Mouse (Mus musculus) midbrain, embryonic 11.5 days (tissue): ENCODE results near the gene Gm13278. TPM values are rescaled to one million over a fixed set of nuclear protein-coding genes. Genes with fewer than 3 reads are reported as not detected.
"Not testable (repeated sequence)": the region's sequence is repeated elsewhere in the genome, so short reads cannot be mapped to it uniquely, and the experiment has no call there.

ENCODE experiments used
- ATAC-seq: fragments of 200-750 bp; cut with Nextera tagmentation; 2 replicates; pipeline ENCODE4 v1.8.0; 2017; ENCODE audit warnings: moderate TSS enrichment, moderate library complexity; ENCODE audit not compliant: low FRiP score
- DNase-seq: peaks from one replicate; pipeline ENCODE4 v3.0.0; 2015; ENCODE audit warnings: low spot score; ENCODE audit errors: missing footprints
- H3K27ac ChIP-seq: fragments of 300-500 bp; sonication (generic); 2 replicates; pipeline ENCODE4 v1.5.1; 2014; ENCODE audit warnings: low read depth, low read length
- H3K27me3 ChIP-seq: fragments of 300-500 bp; sonication (generic); 2 replicates; pipeline ENCODE4 v1.6.1; 2014; ENCODE audit warnings: mild to moderate bottlenecking, low read length, moderate library complexity, mixed read lengths; ENCODE audit not compliant: control insufficient read depth, insufficient read depth
- H3K36me3 ChIP-seq: fragments of 300-500 bp; sonication (generic); 2 replicates; pipeline ENCODE4 v1.6.1; 2014; ENCODE audit warnings: mild to moderate bottlenecking, low read length, moderate library complexity, mixed read lengths; ENCODE audit not compliant: control insufficient read depth, insufficient read depth
- H3K4me1 ChIP-seq: fragments of 300-500 bp; sonication (generic); 2 replicates; pipeline ENCODE4 v1.6.1; 2014; ENCODE audit warnings: low read length; ENCODE audit not compliant: control insufficient read depth, insufficient read depth
- H3K4me2 ChIP-seq: fragments of 300-500 bp; sonication (generic); 2 replicates; pipeline ENCODE4 v1.6.1; 2014; ENCODE audit warnings: mild to moderate bottlenecking, moderate library complexity
- H3K4me3 ChIP-seq: fragments of 300-500 bp; sonication (generic); 2 replicates; pipeline ENCODE4 v1.5.1; 2014; ENCODE audit warnings: low read depth, low read length
- H3K9ac ChIP-seq: fragments of 300-500 bp; sonication (generic); 2 replicates; pipeline ENCODE4 v1.6.1; 2014; ENCODE audit warnings: low read length
- H3K9me3 ChIP-seq: fragments of 300-500 bp; sonication (generic); 2 replicates; pipeline ENCODE4 v1.6.1; 2016; ENCODE audit warnings: low read length; ENCODE audit not compliant: control insufficient read depth
- WGBS: fragments of 180-500 bp; shearing (Covaris S2); extraction: QIAGEN DNeasy Blood & Tissue Kit; methylation state at CpG from one replicate; pipeline ENCODE4 v1.1.7; 2014; 5-methylcytosine and 5-hydroxymethylcytosine counted together
- polyA plus RNA-seq: library from polyadenylated mRNA; unstranded; fragments of >200 nt; fragmentation: Nextera tagmentation; extraction: Ambion mirVana; gene quantifications from 2 replicates; pipeline ENCODE4 v1.2.1, GENCODE M21; 2014

Gene Gm13278
- polyA plus RNA-seq, 1 experiment from 2014 or later: not detected

- not testable (repeated sequence) for H3K27ac ChIP-seq, H3K27me3 ChIP-seq, DNase-seq, H3K9me3 ChIP-seq, H3K4me1 ChIP-seq, H3K4me3 ChIP-seq, H3K4me2 ChIP-seq, H3K9ac ChIP-seq, H3K36me3 ChIP-seq, ATAC-seq
- WGBS: 0% methylated on average over 11 of the region's 34 CpGs
Measured at GRCm38 (mm10) chr4:88805761-88806160, 14.4 kb downstream of the Gm13278 start.

GRCm38 (mm10) chr4:88815928-88816327, 24.6 kb downstream of the Gm13278 start, which contains the start of gene Ifna7:
Gene Ifna7 (plus strand): TSS chr4:88816228.
- no peak within 1 kb of the TSS for H3K9ac ChIP-seq
- WGBS: 61% methylated on average over 3 of the region's 3 CpGs
- no peak within 1 kb of the TSS for H3K4me2 ChIP-seq
- no peaks in the 10 kb centered on the region for H3K36me3 ChIP-seq
- DNase-seq: no peak
- H3K4me1 ChIP-seq: no peaks in the 10 kb centered on the region
- no peaks in the 10 kb centered on the region for H3K9me3 ChIP-seq
- no peak within 1 kb of the TSS for H3K27ac ChIP-seq
- no peak within 1 kb of the TSS for H3K4me3 ChIP-seq
- no peaks in the 10 kb centered on the region for H3K27me3 ChIP-seq
- ATAC-seq: no peak

- H3K4me2 ChIP-seq: no peak within 1 kb of the TSS
- H3K27ac ChIP-seq: no peak within 1 kb of the TSS
- DNase-seq (no peak), ATAC-seq (no peak)
- no peaks in the 10 kb centered on the region for H3K9me3 ChIP-seq
- no peaks in the 10 kb centered on the region for H3K4me1 ChIP-seq
- no peaks in the 10 kb centered on the region for H3K27me3 ChIP-seq
- H3K4me3 ChIP-seq: no peak within 1 kb of the TSS
- no peak within 1 kb of the TSS for H3K9ac ChIP-seq
- 78% methylated on average over 1 of the region's 1 CpGs for WGBS
- no peaks in the 10 kb centered on the region for H3K36me3 ChIP-seq
Measured at GRCm38 (mm10) chr4:88819659-88820058, 28.3 kb downstream of the Gm13278 start, which contains the start of gene Ifna11. Gene Ifna11 (plus strand): TSS chr4:88819959.

- H3K27me3 ChIP-seq: no peaks in the 10 kb centered on the region
- H3K9ac ChIP-seq: no peak overlapping the region
- no peaks in the 10 kb centered on the region for H3K4me1 ChIP-seq
- H3K27ac ChIP-seq: no peak overlapping the region
- no peak for ATAC-seq
- no peak for DNase-seq
- H3K36me3 ChIP-seq: no peaks in the 10 kb centered on the region
- no peak overlapping the region for H3K4me3 ChIP-seq
- no peaks in the 10 kb centered on the region for H3K9me3 ChIP-seq
- WGBS: 30% methylated on average over 4 of the region's 4 CpGs
- H3K4me2 ChIP-seq: no peak overlapping the region
Measured at GRCm38 (mm10) chr4:88822995-88823394, 31.6 kb downstream of the Gm13278 start.

- ATAC-seq, H3K4me3 ChIP-seq, H3K9ac ChIP-seq, H3K27ac ChIP-seq, H3K4me1 ChIP-seq, H3K4me2 ChIP-seq, H3K9me3 ChIP-seq, DNase-seq, H3K36me3 ChIP-seq, H3K27me3 ChIP-seq: not testable (repeated sequence)
Measured at GRCm38 (mm10) chr4:88827116-88827515, 35.8 kb downstream of the Gm13278 start, which contains the start of gene Ifna6. Gene Ifna6 (plus strand): TSS chr4:88827416.

- Histone ChIP-seq H3K36me3 (no peaks in the 10 kb centered on the region), H3K9ac (no peak overlapping the region), H3K27me3 (no peaks in the 10 kb centered on the region), H3K9me3 (no peaks in the 10 kb centered on the region), H3K4me2 (no peak overlapping the region), H3K4me3 (no peak overlapping the region), H3K4me1 (no peaks in the 10 kb centered on the region), H3K27ac (no peak overlapping the region)
- ATAC-seq (no peak), DNase-seq (no peak)
- WGBS: 31% methylated on average over 4 of the region's 4 CpGs
Measured at GRCm38 (mm10) chr4:88830523-88830922, 39.2 kb downstream of the Gm13278 start.

GRCm38 (mm10) chr4:88835225-88835624, 43.9 kb downstream of the Gm13278 start, which contains the start of gene Ifna5:
Gene Ifna5 (plus strand): TSS chr4:88835525.
- not testable (repeated sequence) for H3K4me2 ChIP-seq, H3K9me3 ChIP-seq
- 64% methylated on average over 1 of the region's 1 CpGs for WGBS

GRCm38 (mm10) chr4:88838828-88839227, 47.5 kb downstream of the Gm13278 start:
- no peak overlapping the region for H3K4me2 ChIP-seq
- ATAC-seq (no peak), DNase-seq (no peak)
- no peaks in the 10 kb centered on the region for H3K4me1 ChIP-seq
- no peaks in the 10 kb centered on the region for H3K9me3 ChIP-seq
- H3K9ac ChIP-seq: no peak overlapping the region
- H3K27me3 ChIP-seq: no peaks in the 10 kb centered on the region
- no peak overlapping the region for H3K27ac ChIP-seq
- 44% methylated on average over 3 of the region's 3 CpGs for WGBS
- H3K36me3 ChIP-seq: no peaks in the 10 kb centered on the region
- no peak overlapping the region for H3K4me3 ChIP-seq

More at GRCm38 (mm10) chr4:88835225-88835624, 43.9 kb downstream of the Gm13278 start, which contains the start of gene Ifna5:
- not testable (repeated sequence) for H3K9ac ChIP-seq, DNase-seq, H3K4me1 ChIP-seq, H3K36me3 ChIP-seq, ATAC-seq, H3K27me3 ChIP-seq, H3K4me3 ChIP-seq, H3K27ac ChIP-seq

GRCm38 (mm10) chr4:88840058-88840457, 48.7 kb downstream of the Gm13278 start:
- H3K4me2 ChIP-seq: no peak overlapping the region
- no peaks in the 10 kb centered on the region for H3K9me3 ChIP-seq
- no peak overlapping the region for H3K4me3 ChIP-seq
- DNase-seq: no peak
- no peak for ATAC-seq
- H3K36me3 ChIP-seq: no peaks in the 10 kb centered on the region
- no peaks in the 10 kb centered on the region for H3K27me3 ChIP-seq
- H3K4me1 ChIP-seq: no peaks in the 10 kb centered on the region
- H3K9ac ChIP-seq: no peak overlapping the region
- no peak overlapping the region for H3K27ac ChIP-seq
- WGBS: 81% methylated on average over 3 of the region's 3 CpGs
